Mouse (Mus musculus) natural killer cell, adult 2 months (primary cell): Measurements from ENCODE around the gene Celsr1.

ENCODE experiments used
- DNase-seq, 2 experiments: peaks; one replicate each; pipeline ENCODE4 v3.0.0; 2022; ENCODE audit warnings: low spot score in 2 of 2

Celsr1 gene

GRCm38 (mm10) chr15:85994906-85995608 lies 38.5 kb downstream of the Celsr1 start:
- no peak for DNase-seq

- no peak for DNase-seq
Measured at GRCm38 (mm10) chr15:85993931-85994583, 39.5 kb downstream of the Celsr1 start.

GRCm38 (mm10) chr15:85993386-85993785 lies 40.2 kb downstream of the Celsr1 start:
- DNase-seq: no peak

GRCm38 (mm10) chr15:85992125-85992495 lies 41.5 kb downstream of the Celsr1 start:
- no peak for DNase-seq

- DNase-seq: no peak
Measured at GRCm38 (mm10) chr15:85991453-85992124, 42.0 kb downstream of the Celsr1 start.

GRCm38 (mm10) chr15:85990696-85991443 lies 42.7 kb downstream of the Celsr1 start:
- DNase-seq: no peak

GRCm38 (mm10) chr15:85987896-85988295 lies 45.7 kb downstream of the Celsr1 start:
- no peak for DNase-seq

GRCm38 (mm10) chr15:85986170-85986569 lies 47.4 kb downstream of the Celsr1 start:
- DNase-seq: no peak

GRCm38 (mm10) chr15:85985601-85986000 lies 48.0 kb downstream of the Celsr1 start:
- DNase-seq: no peak

- peak; percentile 15 to 17 for DNase-seq
Measured at GRCm38 (mm10) chr15:85983131-85983530, 50.4 kb downstream of the Celsr1 start.

GRCm38 (mm10) chr15:85982416-85982775 lies 51.2 kb downstream of the Celsr1 start:
- no peak for DNase-seq

- peak; percentile 89 to 90 for DNase-seq
Measured at GRCm38 (mm10) chr15:85981768-85982415, 51.7 kb downstream of the Celsr1 start.

GRCm38 (mm10) chr15:85977086-85977485 lies 56.5 kb downstream of the Celsr1 start:
- peak; percentile 19 to 21 for DNase-seq

GRCm38 (mm10) chr15:85975746-85976145 lies 57.8 kb downstream of the Celsr1 start:
- no peak for DNase-seq

GRCm38 (mm10) chr15:85971596-85971995 lies 62.0 kb downstream of the Celsr1 start:
- no peak for DNase-seq

- DNase-seq: no peak
Measured at GRCm38 (mm10) chr15:85970441-85970840, 63.1 kb downstream of the Celsr1 start.

- no peak for DNase-seq
Measured at GRCm38 (mm10) chr15:85969707-85970153, 63.8 kb downstream of the Celsr1 start.

- no peak for DNase-seq
Measured at GRCm38 (mm10) chr15:85969291-85969690, 64.3 kb downstream of the Celsr1 start.

GRCm38 (mm10) chr15:85966032-85966431 lies 67.5 kb downstream of the Celsr1 start:
- no peak for DNase-seq

GRCm38 (mm10) chr15:85963279-85963840 lies 70.2 kb downstream of the Celsr1 start:
- DNase-seq: peak in 1 of 2 experiments; percentile 21

- no peak for DNase-seq
Measured at GRCm38 (mm10) chr15:85962691-85963090, 70.9 kb downstream of the Celsr1 start.
